Mouse (Mus musculus) spleen, adult 2 months (tissue): Measurements from ENCODE around the gene Pxn. TPM values are rescaled to one million over a fixed set of nuclear protein-coding genes. Genes with fewer than 3 reads are reported as not detected.

Experiments
- DNase-seq, 2 experiments: peaks; one replicate each; pipeline versions ENCODE4 v3.0.0 to v3.0.0-alpha.2; 2012 to 2021; ENCODE audit warnings: low spot score in 2 of 2, low read depth in 1 of 2
- H3K27ac ChIP-seq: fragments of 200-500 bp; 2 replicates; pipeline ENCODE4 v1.5.1; 2012; ENCODE audit warnings: low read length, inconsistent platforms; ENCODE audit not compliant: insufficient read depth
- H3K27me3 ChIP-seq: fragments of 200-500 bp; 2 replicates; pipeline ENCODE4 v1.6.1; 2012; ENCODE audit warnings: mild to moderate bottlenecking, moderate library complexity, low read length, inconsistent platforms; ENCODE audit not compliant: control insufficient read depth, insufficient read depth
- H3K36me3 ChIP-seq: fragments of 200-500 bp; 2 replicates; pipeline ENCODE4 v1.6.1; 2012; ENCODE audit warnings: mild to moderate bottlenecking, low read length, inconsistent platforms; ENCODE audit not compliant: control insufficient read depth, insufficient read depth
- H3K4me1 ChIP-seq: fragments of 200-500 bp; 2 replicates; pipeline ENCODE4 v1.6.1; 2011; ENCODE audit warnings: inconsistent platforms; ENCODE audit not compliant: control insufficient read depth, insufficient read depth, insufficient read length
- H3K4me3 ChIP-seq: fragments of 200-500 bp; 2 replicates; pipeline ENCODE4 v1.5.1; 2011; ENCODE audit warnings: mild to moderate bottlenecking, inconsistent platforms; ENCODE audit not compliant: insufficient read depth, insufficient read length; ENCODE audit errors: extremely low read depth
- CTCF ChIP-seq: fragments of 200-500 bp; IDR thresholded peaks from 2 replicates; pipeline ENCODE4 v1.5.1; 2011; ENCODE audit warnings: mild to moderate bottlenecking, inconsistent platforms; ENCODE audit not compliant: insufficient read depth, insufficient read length, insufficient replicate concordance; ENCODE audit errors: extremely low read depth
- POLR2A ChIP-seq: fragments of 200-500 bp; IDR thresholded peaks from 2 replicates; pipeline ENCODE4 v1.6.1; 2011; ENCODE audit warnings: low read depth, low read length, inconsistent platforms
- whole genome bisulfite sequencing: fragments of 180-500 bp; shearing (Covaris S2); methylation state at CpG from one replicate; pipeline ENCODE4 v1.1.7; 2018; 5-methylcytosine and 5-hydroxymethylcytosine counted together
- polyA plus RNA-seq: library from polyadenylated mRNA; depleted of rRNA; stranded (reverse); fragments of >200 nt; gene quantifications from 2 replicates; pipeline ENCODE4 v1.2.3, GENCODE M21; 2012

The Pxn gene
- polyA plus RNA-seq, 1 experiment: 63.8 TPM

GRCm38 (mm10) chr5:115521553-115522461, 15.3 kb downstream of the Pxn start:
- no peaks in the 10 kb centered on the region for H3K36me3 ChIP-seq
- 8% methylated on average over 21 of the region's 21 CpGs for WGBS
- peak overlapping the region; percentile 91 for H3K27ac ChIP-seq
- TF ChIP-seq CTCF: no peak
- no peak for TF ChIP-seq POLR2A
- DNase-seq: peak; percentile 38 to 47
- peaks cover 34% of the 10 kb centered on the region for H3K4me1 ChIP-seq
- H3K27me3 ChIP-seq: no peaks in the 10 kb centered on the region
- peak overlapping the region; percentile 60 for H3K4me3 ChIP-seq

GRCm38 (mm10) chr5:115522531-115522930, 16.1 kb downstream of the Pxn start:
- H3K36me3 ChIP-seq: no peaks in the 10 kb centered on the region
- TF ChIP-seq POLR2A: no peak
- no peak for TF ChIP-seq CTCF
- no peak overlapping the region for H3K27ac ChIP-seq
- H3K4me3 ChIP-seq: no peak overlapping the region
- no peak for DNase-seq
- peaks cover 26% of the 10 kb centered on the region for H3K4me1 ChIP-seq
- WGBS: 93% methylated on average over 4 of the region's 4 CpGs
- H3K27me3 ChIP-seq: no peaks in the 10 kb centered on the region

- no peak for DNase-seq
- no peaks in the 10 kb centered on the region for H3K36me3 ChIP-seq
- TF ChIP-seq CTCF (no peak), POLR2A (no peak)
- H3K4me3 ChIP-seq: no peak overlapping the region
- H3K27ac ChIP-seq: no peak overlapping the region
- 87% methylated on average over 15 of the region's 15 CpGs for WGBS
- H3K4me1 ChIP-seq: peaks cover 25% of the 10 kb centered on the region
- no peaks in the 10 kb centered on the region for H3K27me3 ChIP-seq
These were observed 16.6 kb downstream of the Pxn start for GRCm38 (mm10) chr5:115522981-115523499.

GRCm38 (mm10) chr5:115523971-115524370, 17.5 kb downstream of the Pxn start:
- no peak for DNase-seq
- Histone ChIP-seq H3K27ac (no peak overlapping the region; the same call in 1 of the 2 replicates), H3K36me3 (no peaks in the 10 kb centered on the region)

GRCm38 (mm10) chr5:115524471-115524870, 18.0 kb downstream of the Pxn start:
- Histone ChIP-seq H3K27me3 (no peaks in the 10 kb centered on the region), H3K4me1 (peaks cover 24% of the 10 kb centered on the region), H3K27ac (no peak overlapping the region), H3K36me3 (no peaks in the 10 kb centered on the region), H3K4me3 (no peak overlapping the region)
- WGBS: 64% methylated on average over 12 of the region's 12 CpGs
- DNase-seq: no peak
- TF ChIP-seq CTCF: no peak
- no peak for TF ChIP-seq POLR2A

More at GRCm38 (mm10) chr5:115523971-115524370, 17.5 kb downstream of the Pxn start:
- whole genome bisulfite sequencing: 57% methylated on average over 15 of the region's 15 CpGs
- TF ChIP-seq CTCF (no peak), POLR2A (no peak)
- H3K4me1 ChIP-seq: peaks cover 24% of the 10 kb centered on the region
- H3K4me3 ChIP-seq: no peak overlapping the region
- no peaks in the 10 kb centered on the region for H3K27me3 ChIP-seq

GRCm38 (mm10) chr5:115525416-115525815, 18.9 kb downstream of the Pxn start:
- 74% methylated on average over 4 of the region's 4 CpGs for WGBS
- DNase-seq: no peak
- Histone ChIP-seq H3K4me1 (peaks cover 30% of the 10 kb centered on the region), H3K27me3 (no peaks in the 10 kb centered on the region), H3K36me3 (no peaks in the 10 kb centered on the region), H3K4me3 (no peak overlapping the region), H3K27ac (no peak overlapping the region)
- TF ChIP-seq POLR2A: no peak
- TF ChIP-seq CTCF: no peak
